Mouse (Mus musculus) E14TG2a.4 (cell line): ENCODE measurements around the gene Nell1.
A peak's percentile ranks its signal among the peaks of the same experiment; 100 is the strongest.

ENCODE experiments used
- H3K27me3 ChIP-seq: 2 replicates; pipeline ENCODE4 v1.6.1; 2014; ENCODE audit warnings: low read length, control low read depth; ENCODE audit not compliant: insufficient read depth
- H3K36me3 ChIP-seq: 2 replicates; pipeline ENCODE4 v1.6.1; 2014; ENCODE audit warnings: low read length, control low read depth; ENCODE audit not compliant: insufficient read depth
- H3K4me1 ChIP-seq: replicated peaks from 2 replicates; pipeline ENCODE4 v1.6.1; 2014; ENCODE audit warnings: low read depth, low read length, control low read depth
- H3K4me3 ChIP-seq: replicated peaks from 2 replicates; pipeline ENCODE4 v1.5.1; 2014; ENCODE audit warnings: mild to moderate bottlenecking, low read length
- H3K9me3 ChIP-seq: 2 replicates; pipeline ENCODE4 v1.6.1; 2014; ENCODE audit warnings: low read length, control low read depth
- CTCF ChIP-seq: conservative IDR thresholded peaks from 2 replicates; pipeline ENCODE4 v1.5.1; 2014; ENCODE audit warnings: low read length
- NANOG ChIP-seq: IDR thresholded peaks from 2 replicates; pipeline ENCODE4 v1.6.1; 2014; ENCODE audit warnings: borderline replicate concordance, low read length, mixed read lengths
- POU5F1 ChIP-seq: IDR thresholded peaks from 2 replicates; pipeline ENCODE4 v1.6.1; 2014; ENCODE audit warnings: low read length, borderline replicate concordance

Nell1 gene

GRCm38 (mm10) chr7:50193955-50194354 is 219.3 kb downstream of the Nell1 start:
- Histone ChIP-seq H3K9me3 (no peaks in the 10 kb centered on the region), H3K27me3 (no peaks in the 10 kb centered on the region), H3K4me1 (no peaks in the 10 kb centered on the region), H3K4me3 (no peak overlapping the region), H3K36me3 (no peaks in the 10 kb centered on the region)
- TF ChIP-seq CTCF (no peak), POU5F1 (no peak), NANOG (no peak)

DNA sequence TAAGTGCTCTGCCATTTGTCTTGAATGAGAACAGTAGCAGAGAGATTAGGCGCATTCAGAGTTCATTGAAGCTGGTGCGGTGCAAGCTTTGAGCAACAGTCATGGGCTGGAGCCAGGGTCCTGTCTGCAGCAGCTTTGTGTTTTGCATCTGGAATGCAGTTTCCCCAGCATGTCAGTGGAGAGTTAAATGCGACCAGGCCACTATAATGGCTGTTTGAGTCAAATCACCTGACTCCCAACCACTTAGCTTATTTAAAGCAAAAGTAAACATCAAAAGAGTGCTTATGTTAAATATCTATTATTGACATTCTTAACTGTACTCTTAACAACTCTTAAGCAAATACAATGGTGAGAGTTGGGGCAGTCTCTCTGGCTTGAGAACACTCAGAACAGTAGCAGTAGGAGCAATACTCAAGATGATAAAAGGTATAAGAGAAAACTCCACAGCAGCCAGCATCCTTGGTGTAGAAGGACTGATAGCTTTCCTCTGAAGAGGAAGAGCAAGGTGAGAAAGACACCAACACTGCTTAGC is 220.5 kb downstream of the Nell1 start:
- Histone ChIP-seq H3K36me3 (no peaks in the 10 kb centered on the region), H3K27me3 (no peaks in the 10 kb centered on the region), H3K9me3 (no peaks in the 10 kb centered on the region), H3K4me3 (no peak overlapping the region), H3K4me1 (no peaks in the 10 kb centered on the region)
- TF ChIP-seq NANOG (no peak), POU5F1 (no peak), CTCF (no peak)

DNA sequence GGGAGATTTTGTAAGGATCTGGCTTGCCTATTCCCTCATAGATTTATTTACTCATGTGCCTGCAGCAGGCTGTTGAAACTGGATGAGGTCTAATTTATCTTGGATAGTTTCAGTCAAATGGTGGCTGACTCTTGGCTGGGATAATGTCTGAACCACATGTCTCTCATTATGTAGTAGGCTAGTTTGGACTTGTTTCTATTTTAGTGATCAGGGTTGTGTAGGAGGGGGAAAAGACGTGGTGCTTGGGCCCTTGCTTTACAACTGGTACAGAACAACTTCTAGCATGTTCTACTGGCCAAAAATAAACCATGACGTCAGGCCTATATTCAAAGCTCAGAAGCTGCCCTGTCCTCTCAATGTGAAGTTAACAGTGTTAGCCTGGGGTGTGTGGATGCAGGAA is 230.6 kb downstream of the Nell1 start:
- no peaks in the 10 kb centered on the region for H3K27me3 ChIP-seq
- no peaks in the 10 kb centered on the region for H3K36me3 ChIP-seq
- no peaks in the 10 kb centered on the region for H3K4me1 ChIP-seq
- peaks cover 14% of the 10 kb centered on the region for H3K9me3 ChIP-seq
- H3K4me3 ChIP-seq, result no peak overlapping the region
- TF ChIP-seq NANOG (no peak), CTCF (no peak), POU5F1 (no peak)

DNA sequence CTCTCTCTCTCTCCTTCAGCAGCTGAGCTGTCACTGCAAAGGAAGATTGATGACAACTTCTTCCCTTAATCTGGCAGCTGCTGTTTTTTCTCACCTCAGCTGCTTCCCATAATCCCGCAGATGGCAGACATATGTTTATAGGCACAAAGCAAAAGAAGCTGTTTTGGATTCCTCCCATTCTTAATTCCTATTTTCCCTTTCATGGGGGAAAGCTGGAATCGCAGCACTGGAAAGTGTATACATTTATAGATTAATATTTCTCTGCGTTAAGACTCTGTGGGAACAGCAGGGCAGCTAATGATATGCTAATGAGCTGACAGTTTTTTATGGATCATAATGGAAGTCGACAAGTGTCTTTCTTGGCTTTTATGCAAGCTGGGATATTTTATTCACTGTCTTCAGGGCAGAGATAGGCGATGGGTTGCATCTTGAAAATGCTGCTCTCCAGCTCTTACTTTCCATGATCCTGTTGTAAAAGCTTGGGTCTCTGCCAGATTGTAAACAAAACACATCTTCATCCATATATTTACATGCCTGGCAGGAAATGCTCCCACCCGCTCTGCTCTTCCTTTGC is 236.1 kb downstream of the Nell1 start:
- Histone ChIP-seq H3K9me3 (no peaks in the 10 kb centered on the region), H3K27me3 (no peaks in the 10 kb centered on the region), H3K4me1 (no peaks in the 10 kb centered on the region), H3K36me3 (no peaks in the 10 kb centered on the region), H3K4me3 (no peak overlapping the region)
- TF ChIP-seq POU5F1 (no peak), CTCF (no peak), NANOG (no peak)

- H3K4me3 ChIP-seq, result no peak overlapping the region
- H3K9me3 ChIP-seq, result 0 out of 2 replicates have a peak, but pooled peaks cover 2% of the 10 kb centered on the region
- H3K27me3 ChIP-seq, result no peaks in the 10 kb centered on the region
- TF ChIP-seq CTCF (no peak), NANOG (peak; percentile 19; the same call in 1 of the 2 replicates), POU5F1 (no peak)
- no peaks in the 10 kb centered on the region for H3K4me1 ChIP-seq
- H3K36me3 ChIP-seq, result no peaks in the 10 kb centered on the region
Measured at GRCm38 (mm10) chr7:50221849-50222248, 247.2 kb downstream of the Nell1 start.

DNA sequence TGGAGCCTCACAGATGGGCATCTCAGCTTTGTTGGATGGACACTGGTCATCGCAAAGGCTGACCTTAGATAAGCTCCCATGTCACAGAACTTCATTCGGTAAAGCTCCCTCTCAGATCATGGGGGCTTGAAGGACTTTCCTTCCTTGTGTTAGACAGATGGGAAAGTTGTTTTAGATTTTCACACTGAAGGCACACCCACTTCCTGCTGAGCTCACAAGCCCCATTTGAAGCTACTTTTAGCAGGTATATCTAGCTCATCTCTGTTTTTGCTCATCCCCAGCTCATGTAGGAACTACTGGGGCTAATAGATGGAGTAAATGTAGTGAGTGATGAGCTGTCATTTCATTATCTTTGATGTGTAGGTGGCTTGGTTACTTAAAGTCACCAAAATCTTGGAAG is 252.0 kb downstream of the Nell1 start:
- H3K36me3 ChIP-seq, result no peaks in the 10 kb centered on the region
- no peak overlapping the region for H3K4me3 ChIP-seq
- H3K27me3 ChIP-seq, result no peaks in the 10 kb centered on the region
- no peak for TF ChIP-seq CTCF
- no peak for TF ChIP-seq NANOG
- no peak for TF ChIP-seq POU5F1
- H3K4me1 ChIP-seq, result no peaks in the 10 kb centered on the region
- no peaks in the 10 kb centered on the region for H3K9me3 ChIP-seq

DNA sequence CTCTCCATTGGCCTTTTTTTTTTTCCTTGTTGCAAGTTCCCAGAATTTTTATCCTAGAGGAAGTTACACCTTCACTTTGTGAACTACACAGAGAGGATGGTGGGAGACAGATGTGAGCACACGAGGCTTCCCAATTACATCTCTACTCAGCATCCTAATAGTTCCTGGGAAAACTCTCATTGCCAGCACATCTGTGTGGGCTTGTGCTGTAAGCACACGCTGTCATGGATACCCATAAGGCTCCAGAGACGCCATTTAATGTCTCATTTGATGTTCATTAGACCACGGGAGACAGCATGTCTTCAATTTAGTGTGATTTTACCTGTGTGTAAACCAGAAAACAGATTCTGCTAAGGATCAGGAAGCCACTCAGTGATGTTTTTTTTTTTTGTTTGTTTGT is 253.6 kb downstream of the Nell1 start:
- no peak for TF ChIP-seq POU5F1
- TF ChIP-seq NANOG, result no peak
- TF ChIP-seq CTCF, result no peak
- no peaks in the 10 kb centered on the region for H3K9me3 ChIP-seq
- H3K4me1 ChIP-seq, result no peaks in the 10 kb centered on the region
- no peak overlapping the region for H3K4me3 ChIP-seq
- no peaks in the 10 kb centered on the region for H3K36me3 ChIP-seq
- H3K27me3 ChIP-seq, result no peaks in the 10 kb centered on the region

- H3K36me3 ChIP-seq, result no peaks in the 10 kb centered on the region
- no peak overlapping the region for H3K4me3 ChIP-seq
- no peaks in the 10 kb centered on the region for H3K27me3 ChIP-seq
- H3K9me3 ChIP-seq, result no peaks in the 10 kb centered on the region
- TF ChIP-seq POU5F1 (no peak), CTCF (no peak), NANOG (no peak)
- H3K4me1 ChIP-seq, result no peaks in the 10 kb centered on the region
Measured at GRCm38 (mm10) chr7:50241213-50241612, 266.5 kb downstream of the Nell1 start.
